Comparison of ENCODE assay signal across 12 mouse cellular contexts in genomic region chr12:102596410-102596809, GRCm38 (mm10). TPM values are rescaled to one million over a fixed set of nuclear protein-coding genes. Genes with fewer than 3 reads are reported as not detected.
DNase-seq lines count a peak whose midpoint lies in the region; ATAC-seq and TF ChIP-seq lines count a peak whose summit lies in the region.
"Had no signal": no experiment of that assay in that cellular context is flagged by ENCODE, and none has a peak within 500 bp of the region (broad histone marks: within the 10 kb centered on the region; RNA-seq: fewer than 3 reads in every experiment).

No protein-coding gene starts in this region.

- TF ChIP-seq POLR2A in cortical plate, adult 2 months (IDR thresholded peaks at IDR 0.05; ENCODE audit: extremely low read depth, insufficient read depth, low read length): no peak

- no peak for ATAC-seq in kidney, embryonic 14.5 days (ENCODE audit: low FRiP score, low TSS enrichment)
- ATAC-seq in CD4-positive, CD25-positive, alpha-beta regulatory T cell, adult 4 months: peak; percentile 58
- no peak for ATAC-seq in forebrain, embryonic 13.5 days
- no peak for ATAC-seq in intestine, embryonic 16.5 days
- ATAC-seq: activated CD4-positive, CD25-positive, alpha-beta regulatory T cell, adult 4 months; midbrain, embryonic 15.5 days had no signal

- 69% methylated on average over 7 of the region's 7 CpGs for WGBS in kidney, embryonic 14.5 days
- WGBS in forebrain, embryonic 13.5 days: 78% methylated on average over 7 of the region's 7 CpGs
- WGBS in intestine, embryonic 16.5 days: 70% methylated on average over 7 of the region's 7 CpGs

- TF ChIP-seq CTCF in cortical plate, adult 2 months (IDR thresholded peaks at IDR 0.05; ENCODE audit: extremely low read depth, insufficient read depth, low read length): peak; percentile 33

- H3K4me1 ChIP-seq in kidney, embryonic 14.5 days (ENCODE audit: control insufficient read depth, insufficient read depth, low read length): peaks cover 58% of the 10 kb centered on the region
- H3K4me1 ChIP-seq in cortical plate, adult 2 months (ENCODE audit: control insufficient read depth, insufficient read depth, low read length): peaks cover 8% of the 10 kb centered on the region
- peaks cover 37% of the 10 kb centered on the region for H3K4me1 ChIP-seq in forebrain, embryonic 13.5 days
- H3K4me1 ChIP-seq in intestine, embryonic 16.5 days (ENCODE audit: control insufficient read depth, insufficient read depth, low read length): peaks cover 45% of the 10 kb centered on the region

- H3K27me3 ChIP-seq in kidney, embryonic 14.5 days (ENCODE audit: control insufficient read depth, insufficient read depth, low read length): no peaks in the 10 kb centered on the region
- no peaks in the 10 kb centered on the region for H3K27me3 ChIP-seq in forebrain, embryonic 13.5 days
- H3K27me3 ChIP-seq in intestine, embryonic 16.5 days (replicated peaks; ENCODE audit: control insufficient read depth, insufficient read depth, low read length): no peaks in the 10 kb centered on the region
- H3K27me3 ChIP-seq: hindbrain, embryonic 15.5 days; midbrain, embryonic 15.5 days had no signal

- no peak overlapping the region for H3K4me3 ChIP-seq in kidney, embryonic 14.5 days (ENCODE audit: low read length)
- no peak overlapping the region for H3K4me3 ChIP-seq in cortical plate, adult 2 months (ENCODE audit: insufficient read depth, low read length)
- H3K4me3 ChIP-seq in forebrain, embryonic 13.5 days: no peak overlapping the region
- H3K4me3 ChIP-seq in intestine, embryonic 16.5 days (ENCODE audit: low read length): no peak overlapping the region
- H3K4me3 ChIP-seq: hindbrain, embryonic 15.5 days; midbrain, embryonic 15.5 days had no signal

- no peaks in the 10 kb centered on the region for H3K9me3 ChIP-seq in kidney, embryonic 14.5 days (ENCODE audit: control insufficient read depth, low read length)
- no peaks in the 10 kb centered on the region; the same call in 1 of the 2 replicates for H3K9me3 ChIP-seq in forebrain, embryonic 13.5 days (replicated peaks)
- H3K9me3 ChIP-seq in intestine, embryonic 16.5 days (ENCODE audit: control insufficient read depth, low read length): peaks cover 6% of the 10 kb centered on the region; the same call in 1 of the 2 replicates
- H3K9me3 ChIP-seq: hindbrain, embryonic 15.5 days had no signal

- H3K36me3 ChIP-seq in kidney, embryonic 14.5 days (ENCODE audit: control insufficient read depth, insufficient read depth, low read length): no peaks in the 10 kb centered on the region
- H3K36me3 ChIP-seq in forebrain, embryonic 13.5 days (ENCODE audit: poor library complexity, severe bottlenecking): peaks cover 9% of the 10 kb centered on the region
- peaks cover 4% of the 10 kb centered on the region for H3K36me3 ChIP-seq in intestine, embryonic 16.5 days (ENCODE audit: control insufficient read depth, insufficient read depth, low read length)
- H3K36me3 ChIP-seq: hindbrain, embryonic 15.5 days; midbrain, embryonic 15.5 days had no signal

- peak; percentile 34 for DNase-seq in kidney, adult 9 months
- peak; percentile 18 for DNase-seq in 416B (ENCODE audit: low read depth)
- no peak for DNase-seq in right cerebral cortex, postnatal 25 days
- DNase-seq: left cerebral cortex, postnatal 4 days had no signal

- H3K27ac ChIP-seq in kidney, embryonic 14.5 days (ENCODE audit: low read depth, low read length): no peak overlapping the region
- H3K27ac ChIP-seq in cortical plate, adult 2 months (ENCODE audit: insufficient read depth, low read length): no peak overlapping the region
- no peak overlapping the region for H3K27ac ChIP-seq in forebrain, embryonic 13.5 days
- no peak overlapping the region for H3K27ac ChIP-seq in intestine, embryonic 16.5 days (ENCODE audit: low read length)
- H3K27ac ChIP-seq: hindbrain, embryonic 15.5 days; midbrain, embryonic 15.5 days had no signal

- no peak overlapping the region for H3K4me2 ChIP-seq in kidney, embryonic 14.5 days (replicated peaks; ENCODE audit: low read depth, low read length)
- no peak overlapping the region for H3K4me2 ChIP-seq in forebrain, embryonic 13.5 days
- H3K4me2 ChIP-seq in intestine, embryonic 16.5 days (ENCODE audit: low read depth, low read length): no peak overlapping the region
- H3K4me2 ChIP-seq: hindbrain, embryonic 15.5 days; midbrain, embryonic 15.5 days had no signal

- H3K9ac ChIP-seq in kidney, embryonic 14.5 days (ENCODE audit: low read depth, low read length): no peak overlapping the region
- no peak overlapping the region for H3K9ac ChIP-seq in forebrain, embryonic 13.5 days
- H3K9ac ChIP-seq in intestine, embryonic 16.5 days (ENCODE audit: low read depth, low read length): no peak overlapping the region
- H3K9ac ChIP-seq: hindbrain, embryonic 15.5 days; midbrain, embryonic 15.5 days had no signal

RNA-seq across cellular contexts. Expression of gene Chga, which starts 41.6 kb away (rescaled TPM):
- 0.30 and 0.73 TPM in 2 replicates for polyA plus RNA-seq in kidney, embryonic 14.5 days (2014; fragmentation: Nextera tagmentation; extraction: Ambion mirVana)
- not detected for polyA plus RNA-seq in CD4-positive, CD25-positive, alpha-beta regulatory T cell, adult 4 months (2017; shearing (Covaris generic))
- 121 and 134 TPM in 2 replicates for polyA plus RNA-seq in cortical plate, adult 2 months (2012; rRNA removed)
- 59.6 and 60.0 TPM in 2 replicates for polyA plus RNA-seq in forebrain, embryonic 13.5 days (2015; fragmentation: Nextera tagmentation; extraction: Ambion mirVana)
- polyA plus RNA-seq in intestine, embryonic 16.5 days (2015; fragmentation: Nextera tagmentation; extraction: Ambion mirVana): 26.1 and 28.0 TPM in 2 replicates
- polyA plus RNA-seq: activated CD4-positive, CD25-positive, alpha-beta regulatory T cell, adult 4 months had no signal

Comparison
In these comparisons a context has a peak if more than half of its experiments do, and no peak if none do; other contexts are left out.
1. RNA of gene Chga, which starts 41.6 kb away (polyA plus RNA-seq): 121 to 134 TPM in cortical plate, adult 2 months, 59.6 to 60.0 TPM in forebrain, embryonic 13.5 days and 26.1 to 28.0 TPM in intestine, embryonic 16.5 days; 0.30 to 0.73 TPM in kidney, embryonic 14.5 days and not detected in CD4-positive, CD25-positive, alpha-beta regulatory T cell, adult 4 months; every median in the first group is over 10 times any median in the second.